Mouse (Mus musculus): ENCODE data around the gene Tmem121.

DNA sequence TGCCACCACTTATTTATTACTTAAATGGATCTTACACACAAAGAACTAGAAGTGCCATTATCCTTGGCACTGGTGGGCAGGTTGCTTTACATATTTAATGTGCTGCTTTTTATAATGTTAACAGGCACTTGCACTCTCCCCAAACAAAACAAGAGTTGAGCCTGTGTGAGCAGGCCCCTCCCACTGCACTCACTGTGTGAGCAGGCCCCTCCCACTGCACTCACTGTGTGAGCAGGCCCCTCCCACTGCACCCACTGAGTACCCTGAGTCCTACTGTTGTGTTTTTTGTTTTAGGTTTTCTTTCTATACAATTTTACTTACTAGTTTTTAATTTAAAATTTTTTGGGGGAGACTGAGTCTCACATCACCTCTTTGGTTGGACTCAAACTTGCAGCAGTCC lies 16.3 kb downstream of the Tmem121 start:
- TF ChIP-seq POLR2A (IDR thresholded peaks at IDR 0.05; ENCODE audit: low read depth, low read length): no peak
- no peak for TF ChIP-seq CTCF (IDR thresholded peaks at IDR 0.05; ENCODE audit: borderline replicate concordance, insufficient read depth, low read length)

Data from embryonic fibroblast, embryonic 13.5 days (primary cell).